Mouse (Mus musculus) megakaryocyte, embryonic 14.5 days (primary cell): ENCODE results near the gene Wdfy3. TPM values are rescaled to one million over a fixed set of nuclear protein-coding genes. Genes with fewer than 3 reads are reported as not detected.

Experiments
- H3K27me3 ChIP-seq: replicated peaks from 2 replicates; pipeline ENCODE3; 2012; ENCODE audit warnings: inconsistent platforms
- H3K36me3 ChIP-seq: replicated peaks from 2 replicates; pipeline ENCODE3; 2012; ENCODE audit warnings: low read length, inconsistent platforms, mixed read lengths
- H3K4me1 ChIP-seq: 2 replicates; pipeline ENCODE4 v1.6.1; 2012; ENCODE audit warnings: inconsistent platforms
- H3K4me3 ChIP-seq: replicated peaks from 2 replicates; pipeline ENCODE3; 2012; ENCODE audit warnings: moderate library complexity, mild to moderate bottlenecking, inconsistent platforms
- H3K9me3 ChIP-seq: 2 replicates; pipeline ENCODE4 v1.6.1; 2012; ENCODE audit warnings: inconsistent platforms
- FLI1 ChIP-seq: IDR thresholded peaks from 2 replicates; pipeline ENCODE4 v1.6.1; 2012; ENCODE audit warnings: low read length, inconsistent platforms, mixed read lengths
- GATA1 ChIP-seq: IDR thresholded peaks from 3 replicates; pipeline ENCODE4 v1.6.1; 2012; ENCODE audit warnings: mixed read lengths, low read length, inconsistent platforms, borderline replicate concordance
- polyA plus RNA-seq: library from polyadenylated mRNA; stranded (reverse); fragments of >175 nt; gene quantifications from 2 replicates; pipeline ENCODE4 v1.2.3, GENCODE M21; 2012; ENCODE audit warnings: low replicate concordance; ENCODE audit not compliant: insufficient read depth

Gene Wdfy3
- polyA plus RNA-seq, 1 experiment = 4.3 TPM

GRCm38 (mm10) chr5:101811296-101812169, 258.2 kb downstream of the Wdfy3 start:
- Histone ChIP-seq H3K4me3 (no peak overlapping the region), H3K4me1 (peaks cover 16% of the 10 kb centered on the region), H3K9me3 (no peaks in the 10 kb centered on the region), H3K36me3 (no peaks in the 10 kb centered on the region), H3K27me3 (peaks cover 10% of the 10 kb centered on the region)
- TF ChIP-seq FLI1 (no peak), GATA1 (no peak)

- Histone ChIP-seq H3K27me3 (peaks cover 12% of the 10 kb centered on the region), H3K9me3 (peaks cover 13% of the 10 kb centered on the region), H3K4me3 (no peak overlapping the region), H3K4me1 (no peaks in the 10 kb centered on the region), H3K36me3 (no peaks in the 10 kb centered on the region)
- TF ChIP-seq GATA1 = no peak
- no peak for TF ChIP-seq FLI1
Observed at GRCm38 (mm10) chr5:101802358-101803022, 267.2 kb downstream of the Wdfy3 start.

- H3K9me3 ChIP-seq = peaks cover 13% of the 10 kb centered on the region
- H3K36me3 ChIP-seq = no peaks in the 10 kb centered on the region
- H3K27me3 ChIP-seq = peaks cover 14% of the 10 kb centered on the region
- H3K4me1 ChIP-seq = no peaks in the 10 kb centered on the region
- no peak for TF ChIP-seq GATA1
- TF ChIP-seq FLI1 = no peak
- H3K4me3 ChIP-seq = no peak overlapping the region
Observed at GRCm38 (mm10) chr5:101801891-101802290, 267.8 kb downstream of the Wdfy3 start.

GRCm38 (mm10) chr5:101792665-101793064, 277.1 kb downstream of the Wdfy3 start:
- H3K9me3 ChIP-seq = no peaks in the 10 kb centered on the region
- TF ChIP-seq FLI1 (no peak), GATA1 (no peak)
- peaks cover 15% of the 10 kb centered on the region for H3K4me1 ChIP-seq
- no peak overlapping the region for H3K4me3 ChIP-seq
- H3K36me3 ChIP-seq = no peaks in the 10 kb centered on the region
- H3K27me3 ChIP-seq = peaks cover 10% of the 10 kb centered on the region

GRCm38 (mm10) chr5:101790560-101790959, 279.2 kb downstream of the Wdfy3 start:
- no peak for TF ChIP-seq FLI1
- TF ChIP-seq GATA1 = no peak
- Histone ChIP-seq H3K27me3 (peaks cover 8% of the 10 kb centered on the region), H3K9me3 (no peaks in the 10 kb centered on the region), H3K4me3 (no peak overlapping the region), H3K36me3 (no peaks in the 10 kb centered on the region), H3K4me1 (peaks cover 33% of the 10 kb centered on the region)

GRCm38 (mm10) chr5:101789770-101790169, 280.0 kb downstream of the Wdfy3 start:
- peaks cover 8% of the 10 kb centered on the region for H3K27me3 ChIP-seq
- no peak for TF ChIP-seq FLI1
- no peak for TF ChIP-seq GATA1
- peaks cover 37% of the 10 kb centered on the region for H3K4me1 ChIP-seq
- H3K4me3 ChIP-seq = peak overlapping the region; percentile 28
- H3K36me3 ChIP-seq = no peaks in the 10 kb centered on the region
- no peaks in the 10 kb centered on the region for H3K9me3 ChIP-seq

GRCm38 (mm10) chr5:101785921-101786614, 283.7 kb downstream of the Wdfy3 start:
- Histone ChIP-seq H3K4me3 (peak overlapping the region; percentile 34), H3K36me3 (no peaks in the 10 kb centered on the region), H3K27me3 (no peaks in the 10 kb centered on the region), H3K9me3 (no peaks in the 10 kb centered on the region), H3K4me1 (peaks cover 37% of the 10 kb centered on the region)
- no peak for TF ChIP-seq FLI1
- no peak for TF ChIP-seq GATA1

GRCm38 (mm10) chr5:101784787-101785186, 284.9 kb downstream of the Wdfy3 start:
- Histone ChIP-seq H3K4me3 (no peak overlapping the region), H3K36me3 (no peaks in the 10 kb centered on the region), H3K27me3 (no peaks in the 10 kb centered on the region), H3K4me1 (peaks cover 37% of the 10 kb centered on the region), H3K9me3 (no peaks in the 10 kb centered on the region)
- TF ChIP-seq FLI1 (no peak), GATA1 (no peak)

- no peak for TF ChIP-seq FLI1
- TF ChIP-seq GATA1 = no peak
- Histone ChIP-seq H3K4me1 (peaks cover 37% of the 10 kb centered on the region), H3K27me3 (no peaks in the 10 kb centered on the region), H3K9me3 (no peaks in the 10 kb centered on the region), H3K36me3 (no peaks in the 10 kb centered on the region), H3K4me3 (no peak overlapping the region)
Observed at GRCm38 (mm10) chr5:101784328-101784727, 285.4 kb downstream of the Wdfy3 start.
